Mouse (Mus musculus) stomach, postnatal 0 days (tissue): Measurements from ENCODE around the gene Cd300lg.

Experiments used
- CTCF ChIP-seq: IDR thresholded peaks from 2 replicates; pipeline ENCODE4 v1.5.1; 2016; ENCODE audit warnings: antibody characterized with exemption, low read depth, mild to moderate bottlenecking, moderate library complexity
- EP300 ChIP-seq: optimal IDR thresholded peaks from 2 replicates; pipeline ENCODE3; 2016; ENCODE audit warnings: antibody characterized with exemption

DNA sequence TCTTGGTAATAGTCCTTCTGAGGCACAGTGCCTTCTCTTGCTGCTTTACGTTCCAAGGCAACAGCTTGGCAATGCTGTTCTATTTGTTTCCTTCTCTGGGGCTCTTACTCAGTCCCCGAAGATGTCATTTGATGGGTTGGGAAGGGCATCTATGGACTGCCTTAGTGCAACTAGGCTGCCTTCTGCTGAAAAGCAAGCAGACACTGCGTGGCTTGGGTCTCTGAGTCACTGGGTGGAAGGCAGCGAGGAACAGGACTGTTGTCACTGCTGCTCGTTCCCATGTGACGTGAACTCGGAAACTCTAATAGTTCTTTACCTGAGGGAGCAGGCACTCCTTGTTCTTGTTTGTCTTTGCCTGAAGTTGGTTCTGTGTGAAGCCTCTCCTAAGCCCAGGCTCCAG lies 45.4 kb upstream of the Cd300lg start:
- TF ChIP-seq CTCF = no peak
- TF ChIP-seq EP300 = no peak
